Mouse (Mus musculus): ENCODE measurements around the gene Rbm15b. TPM values are rescaled to one million over a fixed set of nuclear protein-coding genes. Genes with fewer than 3 reads are reported as not detected.
A peak's percentile ranks its signal among the peaks of the same experiment; 100 is the strongest.

The Rbm15b gene
- 1 to 10 TPM; 6.2 to 6.3 TPM for total RNA-seq (2021)
- long read RNA-seq, experiment 1, full-length matches to known transcripts = 4 of 4 reads
- long read RNA-seq, experiment 1, partial matches to known transcripts = 0 of 4 reads
- long read RNA-seq, experiment 1, other reads (novel, unspliced or antisense) = 0 of 4 reads
- long read RNA-seq, experiment 2, full-length matches to known transcripts = 8 of 8 reads
- long read RNA-seq, experiment 2, partial matches to known transcripts = 0 of 8 reads
- long read RNA-seq, experiment 2, other reads (novel, unspliced or antisense) = 0 of 8 reads

DNA sequence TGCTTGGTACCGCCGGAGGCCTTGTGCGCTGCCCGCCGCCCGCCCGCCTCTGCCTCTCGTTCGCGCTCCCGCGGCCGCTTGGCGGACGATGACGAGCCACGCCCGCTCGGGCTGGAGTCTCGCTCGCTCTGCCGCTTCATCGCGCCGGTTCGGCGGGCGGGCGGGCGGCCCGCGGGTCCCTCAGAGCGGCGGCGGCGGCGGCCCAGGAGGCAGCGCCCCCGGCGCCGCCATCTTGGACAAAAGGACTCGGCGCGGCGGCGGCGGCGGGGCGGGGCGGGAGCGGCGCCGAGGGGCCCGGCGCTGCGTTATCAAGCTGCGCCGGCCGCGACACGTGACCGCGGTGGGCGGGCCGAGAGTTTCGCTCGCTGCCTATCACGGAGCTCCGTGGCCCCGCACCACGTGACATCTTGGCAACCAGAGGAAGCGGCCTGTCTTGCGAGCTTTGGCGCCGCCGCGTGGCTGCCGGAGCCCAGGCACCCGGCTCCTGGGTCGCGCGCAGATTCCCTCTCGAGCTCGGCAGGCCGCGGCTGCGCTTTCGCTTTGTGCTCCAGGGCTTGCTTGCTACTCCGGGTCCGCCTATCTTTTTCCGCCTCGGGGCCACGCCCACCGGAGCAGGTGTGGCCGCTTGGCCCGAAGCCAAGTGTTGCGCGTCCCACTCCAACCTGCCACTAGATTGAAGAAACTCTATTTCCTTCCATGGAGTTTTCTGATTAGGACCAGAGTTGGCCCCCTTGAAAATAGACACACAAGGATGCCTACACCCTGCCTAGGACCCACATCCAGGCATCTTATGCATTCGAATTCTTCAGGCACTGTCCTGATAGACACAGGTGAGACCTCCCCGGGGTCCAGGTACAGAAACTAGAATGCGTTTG is at the start of gene Rbm15b:
Gene Rbm15b, minus strand, starts transcription at position 601 of the 875 bp plus-strand sequence.
- peak; percentile 98 for DNase-seq

DNA sequence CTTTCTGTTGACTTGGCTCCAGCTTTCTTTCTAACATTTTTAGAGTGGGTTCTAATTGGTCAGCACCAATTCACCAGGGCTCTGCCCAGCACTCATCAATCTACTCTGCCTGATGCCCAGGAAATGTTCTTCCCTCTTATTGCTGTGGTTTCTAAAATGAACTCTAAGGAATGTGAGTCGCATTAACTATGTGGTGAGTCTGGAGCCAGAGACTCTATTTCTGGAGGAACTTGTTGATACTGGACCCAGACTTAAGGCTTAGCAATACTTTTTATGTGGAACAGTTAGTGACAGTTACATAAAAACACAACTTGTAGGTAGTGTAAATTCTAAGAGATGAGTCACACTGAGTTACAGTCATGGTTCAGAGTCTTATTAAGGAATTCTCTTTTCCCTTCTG is 47.8 kb upstream of the Rbm15b start:
- no peak for DNase-seq

DNA sequence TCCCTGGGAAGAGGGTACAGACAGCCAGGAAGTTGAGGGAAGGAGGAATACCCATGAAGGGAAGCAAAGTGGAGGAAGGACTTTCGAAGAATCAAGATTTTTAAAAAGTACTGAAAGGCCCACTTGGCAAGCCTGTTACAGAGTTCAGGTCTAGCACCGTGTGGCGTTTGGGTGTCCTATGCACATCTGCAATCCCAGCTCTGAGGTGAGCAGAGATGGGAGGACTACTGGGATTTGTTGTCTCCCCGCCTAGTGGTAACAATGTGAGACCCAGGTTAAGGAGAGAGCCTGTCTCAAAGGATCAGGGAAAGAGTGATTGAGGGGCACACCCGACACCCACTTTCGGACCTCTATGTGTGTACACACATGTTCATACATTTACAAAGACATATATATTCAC is 27.6 kb upstream of the Rbm15b start:
- DNase-seq = no peak

DNA sequence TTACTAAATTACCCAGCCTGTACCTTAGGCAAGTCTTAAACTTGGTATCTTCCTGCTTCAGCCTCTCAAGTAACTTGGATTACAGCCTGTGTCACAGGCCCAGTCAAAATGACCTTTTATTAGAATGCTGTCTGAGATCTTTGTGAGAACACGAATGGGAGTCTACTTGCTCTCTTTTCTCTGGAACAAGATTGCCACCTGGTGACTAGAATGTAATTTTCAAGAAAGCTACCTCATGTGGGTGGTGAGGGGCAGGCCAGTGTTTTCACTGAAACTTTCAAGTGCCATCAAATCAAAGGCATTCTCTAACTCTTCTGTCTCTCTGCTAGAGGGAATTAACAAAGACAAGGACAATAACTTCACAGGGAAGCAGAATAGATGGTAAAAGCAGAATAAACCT is 26.5 kb upstream of the Rbm15b start:
- no peak for DNase-seq

DNA sequence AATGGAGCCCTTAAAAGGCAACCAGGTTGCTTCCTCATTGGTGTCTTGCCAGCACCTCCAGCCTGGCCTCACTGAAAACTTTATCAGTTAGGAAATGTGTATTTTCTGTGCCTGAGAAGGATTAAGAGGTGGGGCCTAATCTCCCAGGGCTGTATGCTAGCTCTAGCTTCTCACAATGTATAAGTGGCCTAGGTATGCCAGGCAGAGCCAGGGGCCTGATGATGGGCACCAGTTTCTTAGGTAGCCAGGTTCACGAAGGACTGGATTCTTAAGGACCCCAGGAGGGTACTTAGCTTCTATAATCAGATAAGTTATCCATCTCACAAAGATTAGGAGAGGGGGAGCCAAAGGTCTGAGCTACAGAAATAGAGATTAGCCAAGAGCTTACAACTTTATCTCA is 24.4 kb upstream of the Rbm15b start:
- no peak for DNase-seq

DNA sequence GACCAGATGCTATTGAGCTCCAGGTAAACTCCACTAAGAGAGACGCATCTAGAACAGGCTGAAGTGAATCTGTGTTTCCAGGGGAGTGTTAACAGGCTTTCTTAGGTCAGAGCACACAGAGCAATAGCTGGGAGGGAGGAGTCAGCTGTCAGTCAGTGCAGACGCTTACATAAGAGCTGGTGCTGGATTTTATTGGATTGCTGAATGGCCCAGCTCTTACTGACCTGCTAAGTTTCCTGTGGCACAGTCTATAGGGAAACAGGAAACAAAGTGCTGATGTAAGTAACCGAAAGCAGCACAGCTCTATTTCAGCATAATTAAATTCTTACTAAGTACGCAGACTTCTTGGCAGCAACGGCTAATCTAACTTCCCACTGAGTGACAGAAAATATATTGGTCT is 21.5 kb upstream of the Rbm15b start:
- DNase-seq = peak; percentile 3

DNA sequence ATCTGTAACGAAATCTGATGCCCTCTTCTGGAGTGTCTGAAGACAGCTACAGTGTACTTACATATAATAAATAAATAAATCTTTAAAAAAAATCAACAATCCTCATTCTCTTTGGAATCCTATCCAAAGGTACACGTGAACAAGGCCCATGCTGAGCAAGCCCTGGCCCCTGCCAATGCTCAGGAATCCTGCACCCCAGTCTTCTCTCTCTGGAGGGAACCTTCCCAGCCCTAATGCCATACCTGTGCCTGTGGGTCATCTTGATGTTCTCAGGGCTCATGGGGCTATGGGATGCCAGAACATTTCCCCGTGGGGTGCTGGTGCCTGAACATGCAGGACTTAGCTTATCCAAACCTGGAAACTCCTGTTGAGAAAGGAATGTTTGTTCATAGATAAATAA is 20.9 kb upstream of the Rbm15b start:
- DNase-seq = peak; percentile 1

DNA sequence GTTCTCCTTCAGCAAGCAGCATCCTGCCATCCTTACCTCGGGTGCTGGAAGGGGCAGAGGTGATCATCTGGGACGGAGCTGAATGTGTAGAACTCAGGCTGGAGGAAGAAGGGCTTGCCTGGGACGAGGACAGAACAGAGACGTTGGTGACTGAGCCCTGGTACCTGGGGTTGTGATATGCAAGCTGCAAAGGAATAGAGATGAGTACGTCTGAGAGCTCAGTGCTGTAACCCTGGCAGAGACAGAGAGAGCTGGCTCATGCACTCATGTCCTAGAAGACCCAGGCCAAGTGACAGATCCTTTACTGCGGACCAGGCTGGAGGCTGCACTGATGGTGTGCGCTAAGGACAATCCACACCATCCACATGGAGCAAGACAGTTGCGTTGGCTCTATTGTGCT is 19.4 kb upstream of the Rbm15b start:
- peak; percentile 1 for DNase-seq

DNA sequence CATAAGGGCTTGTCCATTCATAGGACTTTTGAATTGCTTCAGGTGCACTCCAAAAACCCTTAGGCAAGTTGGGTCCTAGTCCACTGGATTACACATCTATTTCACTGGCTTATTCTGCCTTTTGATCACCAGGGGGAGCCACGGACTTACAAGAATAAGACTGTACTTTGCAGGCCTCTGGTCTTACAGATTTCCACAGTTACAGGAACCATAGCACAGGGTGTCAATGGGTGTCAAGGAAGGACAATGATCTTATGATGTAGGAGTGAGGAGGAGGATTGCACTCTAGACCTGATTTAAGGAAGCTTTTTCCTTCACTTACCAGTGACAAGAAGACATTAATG is 16.5 kb upstream of the Rbm15b start:
- DNase-seq = peak; percentile 4

DNA sequence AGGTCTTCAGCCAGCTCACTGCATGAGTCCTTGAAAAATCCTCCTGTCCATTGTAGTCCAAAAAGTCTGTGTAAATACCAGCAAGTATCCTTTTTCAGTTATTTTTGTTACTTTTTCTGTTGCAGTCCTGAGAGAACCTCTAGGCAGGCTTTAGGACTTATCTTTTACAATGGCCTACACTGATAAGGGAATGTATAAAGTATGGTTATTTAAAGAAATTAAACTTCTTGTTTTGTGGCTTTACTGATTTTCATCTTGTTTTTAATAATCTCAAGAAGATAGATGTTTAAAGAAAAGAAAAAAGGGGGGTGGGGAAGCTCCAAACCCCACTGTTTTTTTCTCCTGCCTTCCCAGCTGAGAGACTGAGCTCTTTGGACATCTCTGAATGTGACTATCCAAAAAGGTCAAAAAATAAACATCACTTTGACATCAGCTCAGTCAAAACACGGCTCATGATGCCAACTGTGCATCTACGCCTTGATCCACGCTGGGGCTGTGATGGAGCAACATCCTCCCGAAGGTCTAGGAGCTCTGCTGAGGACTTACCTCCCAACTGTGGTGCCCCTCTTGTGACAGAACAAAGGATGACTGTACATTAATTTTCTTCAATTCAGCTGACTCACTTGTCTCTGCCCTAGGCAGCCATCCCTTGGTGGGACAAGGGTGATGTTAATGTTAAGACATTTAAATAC is 16.0 kb upstream of the Rbm15b start:
- peak; percentile 1 for DNase-seq

DNA sequence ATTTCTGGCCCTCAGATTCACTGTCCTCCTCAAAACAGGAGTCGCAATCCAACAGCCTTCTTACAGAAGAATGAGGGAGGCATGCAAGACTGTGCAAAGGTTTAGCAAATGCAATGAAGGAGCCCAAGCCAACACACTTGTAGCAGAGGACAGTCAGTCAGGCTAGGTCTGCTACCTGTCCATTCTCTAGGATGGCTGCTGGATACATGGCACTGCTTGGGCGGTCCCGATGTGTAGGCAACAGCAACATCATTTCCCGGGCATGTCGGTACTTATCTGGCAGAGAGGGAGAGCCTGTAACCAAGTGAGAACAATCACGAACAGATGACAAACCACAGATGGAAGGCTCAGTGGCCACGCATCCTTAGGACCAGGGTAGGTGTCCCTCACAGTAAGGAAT is 14.4 kb upstream of the Rbm15b start:
- peak; percentile 1 for DNase-seq

DNA sequence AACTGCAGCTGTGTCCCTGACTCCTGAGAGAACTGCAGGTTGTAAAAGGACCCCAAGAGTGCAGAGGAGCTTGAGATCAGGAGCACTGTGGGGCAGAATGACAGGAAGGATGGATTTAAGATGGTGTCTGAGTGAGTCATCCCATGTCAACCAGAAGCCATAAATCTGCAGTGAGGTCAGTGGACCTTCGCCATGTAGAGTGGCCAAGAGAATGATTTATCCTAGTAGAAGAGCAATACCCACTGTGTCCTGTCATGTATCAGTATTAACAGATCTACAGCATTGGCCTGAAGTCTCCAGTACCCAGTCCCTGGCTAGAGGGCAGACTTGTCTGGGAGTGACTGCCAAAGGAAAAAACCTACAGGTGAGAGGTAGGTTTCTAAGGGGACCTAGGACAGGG is 11.7 kb upstream of the Rbm15b start:
- DNase-seq = no peak

DNA sequence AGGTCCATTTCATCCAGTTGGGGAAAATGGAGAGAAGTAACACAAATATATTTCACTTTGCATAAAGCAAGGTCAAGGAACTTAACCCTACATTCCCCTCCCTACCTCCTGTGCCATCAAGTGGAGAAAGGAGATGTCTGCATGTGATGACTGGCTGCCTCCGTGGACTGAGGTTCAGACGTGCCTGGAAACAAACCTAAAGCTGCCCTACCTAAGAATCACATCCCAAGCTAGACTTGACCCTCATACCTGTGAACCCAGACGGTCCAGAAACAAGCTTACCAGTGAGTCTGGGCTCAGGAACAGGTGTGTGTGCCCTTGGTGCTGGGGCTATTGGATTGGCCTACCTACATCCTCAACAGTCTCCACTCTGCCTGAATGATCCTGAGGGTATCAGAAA is 6.1 kb upstream of the Rbm15b start:
- no peak for DNase-seq

DNA sequence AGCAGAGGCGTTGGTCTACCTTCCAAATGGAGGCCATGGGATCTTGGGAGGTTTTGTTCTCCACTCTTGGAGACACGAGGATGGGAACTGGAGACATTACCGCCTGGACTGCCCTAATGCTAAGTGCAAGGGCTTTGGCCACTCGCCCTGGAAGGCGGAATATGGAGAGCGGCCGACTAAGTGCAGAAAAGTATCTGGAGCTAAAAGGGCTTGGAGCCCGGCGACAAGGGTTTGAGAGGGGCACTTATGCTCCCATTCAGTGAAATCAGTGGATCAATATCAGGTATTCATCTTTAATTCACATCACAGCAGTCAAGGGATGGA is 5.3 kb upstream of the Rbm15b start:
- DNase-seq = no peak

DNA sequence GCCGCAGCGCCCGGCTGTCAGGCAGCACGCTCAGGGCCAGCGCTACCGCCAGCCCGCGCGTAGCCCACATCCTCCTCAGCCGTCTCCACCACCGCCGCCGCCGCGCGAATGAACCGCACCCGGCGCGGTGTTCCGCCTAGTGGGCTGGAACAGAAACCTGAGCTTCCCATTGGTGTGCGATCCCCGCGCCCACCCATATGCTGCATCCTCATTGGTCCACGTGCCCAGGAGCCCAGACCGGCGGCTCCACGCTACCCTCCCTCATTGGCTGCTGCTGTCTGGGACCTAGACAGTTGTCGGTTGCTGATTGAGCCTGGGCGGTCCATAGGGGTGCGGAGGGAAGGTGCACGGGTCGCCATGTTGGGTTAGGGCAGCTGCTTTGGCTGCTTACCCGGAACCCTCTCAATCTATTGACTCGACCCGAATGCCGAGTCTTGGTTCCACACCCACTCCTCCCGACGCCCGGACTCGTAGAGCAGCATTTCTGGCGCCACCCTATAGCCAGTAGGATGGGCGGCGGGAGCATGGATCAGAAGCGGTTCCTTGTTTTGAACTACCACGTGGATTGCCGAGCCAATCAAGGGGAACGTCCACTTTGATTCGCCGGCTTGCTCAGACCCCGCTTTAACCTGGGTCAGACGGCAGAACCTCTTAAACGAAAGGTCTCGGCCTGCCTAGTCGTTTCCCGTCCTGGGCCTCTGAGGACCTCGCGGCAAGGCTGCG is 4.8 kb upstream of the Rbm15b start, which contains the start of gene Manf:
Gene Manf, minus strand, starts transcription at position 151 of the 723 bp plus-strand sequence.
- DNase-seq = peak; percentile 99

DNA sequence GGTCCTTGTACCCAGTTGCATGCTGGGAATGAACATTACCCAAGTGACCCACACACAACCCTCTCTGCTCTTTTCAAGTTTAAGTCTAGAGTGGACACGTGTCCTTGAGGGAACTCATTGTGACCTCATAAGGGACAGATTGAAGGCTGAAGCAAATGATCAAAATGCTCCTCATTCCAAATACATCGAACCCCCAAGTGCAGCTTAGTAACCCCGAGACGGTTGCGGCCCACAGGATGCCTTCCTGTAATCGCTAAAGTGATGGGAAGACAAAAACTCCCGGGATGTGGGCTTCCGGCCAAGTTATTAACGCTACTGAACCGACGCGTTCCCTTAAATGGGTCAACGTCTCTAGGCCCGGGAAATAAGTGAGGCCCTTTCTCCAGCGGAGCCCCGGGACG is 4.1 kb upstream of the Rbm15b start:
- DNase-seq = no peak

DNA sequence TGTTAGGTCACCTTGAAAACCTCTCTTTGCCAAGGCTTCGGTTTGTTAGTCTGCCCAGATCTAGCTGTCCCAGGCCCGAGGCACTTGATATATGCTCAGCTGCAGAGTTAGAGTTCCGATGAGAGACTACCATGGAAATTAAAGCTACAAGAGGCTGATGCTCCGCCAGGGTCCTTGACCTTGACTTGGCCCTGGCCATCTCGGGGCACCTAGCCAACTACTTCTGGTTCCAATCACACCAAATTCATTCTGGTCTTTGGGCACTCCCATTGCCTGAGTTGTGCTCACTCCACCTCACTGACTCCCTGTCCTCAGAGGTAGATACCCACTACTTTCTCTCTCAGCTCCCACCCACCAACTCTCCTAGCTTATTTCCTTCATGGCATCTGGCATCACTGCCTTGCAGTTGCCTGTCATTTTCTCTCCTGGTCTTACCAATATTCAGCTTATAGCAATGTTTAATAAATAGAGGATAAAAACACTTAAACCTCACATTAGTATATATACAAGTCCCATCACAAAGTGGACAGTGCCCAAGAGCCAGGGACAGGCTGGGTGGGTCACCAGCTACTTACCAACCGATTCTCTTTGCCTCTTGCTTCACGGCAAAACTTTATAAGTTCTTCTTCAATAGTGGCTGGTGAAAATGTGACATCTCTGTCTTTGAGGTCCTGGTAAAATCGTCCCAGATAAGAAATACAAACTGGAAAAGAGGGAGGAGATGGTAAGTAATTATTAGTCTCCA is 3.4 kb upstream of the Rbm15b start:
- no peak for DNase-seq

DNA sequence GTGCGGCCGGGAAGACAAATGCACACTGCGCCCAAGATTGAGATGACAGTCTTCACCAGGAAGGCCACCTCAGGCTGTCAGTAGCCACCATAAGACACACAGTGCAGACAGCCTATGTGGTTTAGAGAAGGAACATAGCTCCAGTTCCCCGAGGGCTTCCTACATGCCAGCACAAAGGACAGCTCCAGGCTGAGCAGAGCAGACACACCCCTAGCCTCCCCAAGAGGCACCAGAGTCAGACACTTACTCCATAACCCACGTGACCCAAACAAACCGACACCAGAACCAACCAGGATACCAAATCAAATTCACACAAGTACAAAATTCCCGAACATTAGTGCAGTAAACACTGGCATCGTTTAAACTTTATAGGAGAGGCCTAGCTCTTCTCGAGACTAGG is 2.1 kb upstream of the Rbm15b start:
- no peak for DNase-seq

DNA sequence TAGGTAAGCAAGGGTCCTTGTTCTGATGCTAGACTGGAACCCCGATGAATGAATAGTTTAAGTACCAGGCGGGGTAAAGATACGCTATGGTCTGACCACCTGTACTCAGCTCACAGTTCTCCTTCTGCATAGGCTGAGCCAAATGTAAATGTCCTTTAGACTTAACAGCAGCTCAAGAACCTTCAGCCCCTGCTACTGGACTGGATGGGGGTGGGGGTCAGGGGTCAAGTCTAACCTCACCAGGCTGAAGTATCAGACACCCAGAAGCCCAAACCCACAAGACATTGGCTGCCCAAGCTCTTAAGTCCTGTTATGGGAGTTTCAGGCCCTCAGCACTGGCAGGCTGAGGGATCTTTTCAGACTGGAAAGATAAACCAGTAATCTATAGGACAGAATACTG is 1.1 kb upstream of the Rbm15b start:
- DNase-seq = no peak

DNA sequence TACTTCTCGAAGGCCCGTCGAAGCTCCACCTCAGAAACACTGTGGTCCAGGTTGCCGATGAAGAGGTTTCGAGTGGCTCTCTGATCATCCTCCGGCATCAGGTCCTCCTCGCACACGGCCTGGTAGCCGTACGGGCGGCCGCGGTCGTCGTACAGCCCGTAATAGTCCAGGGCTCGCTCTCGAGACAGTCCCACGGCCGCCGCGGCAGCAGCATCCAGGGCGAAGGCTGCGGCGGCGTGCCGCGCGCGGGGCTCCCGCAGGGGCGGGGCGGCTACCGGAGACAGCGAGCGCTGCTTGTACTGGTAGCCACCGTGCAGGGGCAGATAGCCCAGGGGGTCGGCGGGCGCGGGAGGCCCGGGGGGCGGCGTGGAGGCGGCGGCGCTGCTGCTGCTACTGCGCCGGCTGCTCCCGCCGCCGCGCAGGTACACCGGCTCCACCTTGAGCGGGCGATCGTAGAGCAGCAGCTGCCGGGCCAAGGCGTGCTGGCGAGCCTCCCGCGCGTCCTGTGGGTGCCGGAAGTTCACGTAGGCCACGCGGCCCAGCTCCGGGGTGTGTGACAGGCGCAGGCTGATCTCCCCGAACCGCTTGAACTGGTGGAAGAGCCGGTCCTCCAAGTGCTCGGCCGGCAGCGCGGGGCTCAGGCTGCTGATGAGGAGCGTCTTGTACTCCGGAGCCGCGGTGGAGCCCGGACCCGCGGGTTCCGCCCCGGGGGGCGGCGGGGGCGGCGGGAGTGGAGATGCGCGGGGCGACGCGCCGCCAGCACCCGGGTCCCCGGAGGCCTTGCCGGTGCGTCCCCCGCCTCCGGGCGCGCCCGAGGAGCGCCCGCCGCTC is 1.1 kb downstream of the Rbm15b start:
- DNase-seq = peak; percentile 36
